Mouse (Mus musculus): ENCODE results near the gene C2cd2.
"Not testable (repeated sequence)": the region's sequence is repeated elsewhere in the genome, so short reads cannot be mapped to it uniquely, and the experiment has no call there.

Gene C2cd2

DNA sequence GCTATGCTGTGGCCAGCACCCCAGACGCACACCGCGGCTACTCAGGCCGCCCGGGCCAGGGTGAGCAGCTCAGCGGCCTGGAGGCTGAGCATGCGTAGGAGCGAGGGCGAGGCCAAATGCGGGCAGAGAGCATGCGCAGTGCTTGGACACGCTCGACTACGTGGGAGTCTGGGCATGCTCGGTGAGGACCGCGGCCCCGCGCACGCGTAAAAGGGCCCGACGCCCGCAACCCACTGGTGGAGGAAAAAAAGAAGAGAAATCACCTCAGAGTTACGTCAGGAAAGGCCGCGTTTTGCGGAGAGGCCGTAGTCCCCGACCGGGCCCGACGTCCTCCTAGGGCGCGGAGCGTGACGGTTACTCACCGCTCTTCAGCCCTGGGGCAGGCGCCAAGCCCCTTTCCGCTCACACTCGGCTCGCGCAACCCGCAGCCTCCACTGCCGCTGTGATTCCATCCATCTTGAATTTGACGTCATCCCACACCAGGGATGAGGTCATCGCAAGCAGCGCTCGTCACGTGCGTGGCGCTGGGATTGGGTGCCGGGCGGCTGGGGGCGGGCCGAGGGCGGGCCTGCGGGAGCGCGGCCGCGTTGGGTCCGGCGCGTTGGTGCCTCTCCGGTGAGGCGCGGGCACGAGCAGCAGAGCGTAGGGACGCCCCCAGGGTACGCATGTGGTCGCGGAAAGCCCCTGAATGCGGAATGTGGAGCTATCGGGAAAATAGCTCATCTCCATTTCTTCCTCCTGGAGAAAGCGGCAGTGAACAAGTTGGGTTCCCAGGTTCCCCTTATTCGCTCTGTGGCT, at the start of gene C2cd2, which contains the start of gene Zbtb21:
C2cd2 (minus strand) TSS at position 448 of the 798 bp plus-strand sequence.
Zbtb21 (minus strand) TSS at position 472 of the 798 bp plus-strand sequence.
- DNase-seq: peak; percentile 98 to 99

DNA sequence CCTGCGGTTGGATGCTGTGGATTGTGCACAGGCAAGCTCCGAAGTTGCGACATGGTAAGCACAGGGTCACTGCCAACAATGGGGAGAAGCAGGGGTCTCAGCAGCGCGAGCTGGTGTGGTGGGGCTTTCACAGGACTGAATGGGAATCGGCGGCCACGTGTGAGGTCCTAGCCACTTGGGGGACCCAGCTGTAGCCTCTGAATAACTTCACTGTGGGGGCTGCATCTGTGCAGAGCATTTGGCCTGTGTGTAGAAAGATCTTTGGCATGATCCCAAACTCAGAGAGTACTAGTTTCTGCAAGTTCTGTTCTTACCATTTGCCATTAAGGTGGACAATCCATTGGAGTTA, 35.0 kb upstream of the C2cd2 start:
- not testable (repeated sequence) for DNase-seq

DNA sequence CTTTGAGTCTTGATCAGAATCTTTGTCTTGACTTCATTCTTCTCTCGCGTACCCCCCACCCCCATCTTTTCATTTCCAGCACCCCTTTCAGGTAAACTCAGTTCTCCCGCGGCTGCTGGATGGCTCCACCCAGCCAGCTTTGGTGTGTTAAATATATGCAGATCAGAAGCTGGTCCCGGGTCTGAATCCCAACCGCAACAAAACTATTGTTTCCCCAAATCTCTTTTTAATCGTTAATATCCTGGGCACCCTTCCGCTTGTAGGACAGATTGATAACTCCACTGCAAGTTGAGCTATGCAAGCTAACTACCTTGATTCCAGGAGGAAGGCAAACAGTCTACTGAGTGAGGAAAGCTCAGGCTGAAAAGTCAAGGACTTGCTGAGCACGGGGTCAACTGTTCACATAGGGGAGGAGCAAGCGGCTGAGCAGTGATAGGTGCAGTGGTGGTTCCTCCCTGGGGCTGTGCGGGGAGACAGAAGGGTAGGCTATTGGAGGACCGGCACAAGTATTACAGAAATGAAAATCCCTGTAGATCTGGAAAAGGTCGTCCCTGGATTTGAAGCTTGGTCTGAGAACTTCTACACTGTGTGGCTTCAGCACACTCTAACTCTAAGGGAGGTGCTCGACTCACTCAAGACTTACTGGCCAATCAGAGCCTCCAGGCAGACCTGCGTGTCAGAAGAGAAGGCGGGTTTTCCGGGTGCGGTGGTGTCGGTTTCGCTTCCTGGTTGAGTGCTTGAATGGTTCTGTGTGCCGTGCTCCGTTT, 34.4 kb upstream of the C2cd2 start, which contains the start of gene B230307C23Rik:
B230307C23Rik (plus strand) TSS at position 700 of the 767 bp plus-strand sequence.
- peak; percentile 87 to 91 for DNase-seq

DNA sequence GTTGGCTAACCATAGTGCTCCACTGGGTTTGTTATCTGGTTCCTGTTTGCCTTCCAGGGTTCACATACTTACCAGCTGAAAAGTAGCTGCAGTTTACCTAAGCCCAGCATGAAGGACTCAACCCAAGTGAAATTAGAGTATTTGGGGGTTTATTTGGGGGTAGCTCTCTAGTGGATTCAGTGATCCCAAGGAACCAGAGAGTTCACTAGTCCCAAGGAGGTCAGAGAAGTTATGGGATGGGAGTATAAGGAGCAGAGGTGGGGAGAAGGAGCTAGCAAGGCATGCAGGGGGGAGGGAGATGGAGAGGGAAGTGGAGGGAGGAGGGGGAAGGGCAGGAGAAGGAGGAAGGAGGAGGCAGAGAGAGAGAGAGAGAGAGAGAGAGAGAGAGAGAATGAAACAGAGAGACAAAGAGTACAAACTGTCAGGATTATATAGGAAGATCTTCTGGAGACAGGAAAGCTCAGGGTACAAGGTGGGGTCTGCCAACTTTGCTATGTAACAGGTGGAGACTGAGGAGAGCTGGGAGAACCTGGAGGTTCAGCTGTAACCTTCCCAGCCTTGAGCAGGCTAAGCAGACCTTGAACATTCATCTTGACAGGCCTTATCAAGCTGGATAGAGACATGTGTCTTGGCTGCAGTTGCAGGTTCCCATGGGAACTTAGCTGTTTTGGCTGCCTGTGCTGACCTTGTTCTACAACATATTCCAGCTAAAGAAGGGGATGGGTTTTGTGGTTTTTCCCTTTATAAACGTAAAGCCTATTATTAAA, 33.6 kb upstream of the C2cd2 start:
- DNase-seq: peak in 1 of 2 experiments; percentile 20

DNA sequence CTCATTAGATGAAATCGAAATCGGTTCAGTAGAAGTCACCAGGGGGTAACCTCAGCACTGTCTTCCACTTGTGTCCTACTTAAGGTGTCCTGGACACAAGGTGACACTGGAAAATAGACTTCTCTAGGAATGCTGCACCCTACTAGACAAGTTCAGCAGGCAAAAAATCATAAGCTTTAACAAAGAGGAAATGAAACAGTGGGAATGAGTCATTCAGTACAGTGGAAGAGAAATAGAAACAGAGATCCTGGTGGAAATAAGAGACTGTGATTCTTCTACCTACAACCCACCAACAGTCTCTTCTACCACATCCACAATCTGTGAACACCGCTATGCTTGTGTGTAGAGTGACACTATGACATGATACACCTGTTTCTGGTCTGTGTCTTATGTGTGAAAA, 30.1 kb upstream of the C2cd2 start:
- not testable (repeated sequence) for DNase-seq

DNA sequence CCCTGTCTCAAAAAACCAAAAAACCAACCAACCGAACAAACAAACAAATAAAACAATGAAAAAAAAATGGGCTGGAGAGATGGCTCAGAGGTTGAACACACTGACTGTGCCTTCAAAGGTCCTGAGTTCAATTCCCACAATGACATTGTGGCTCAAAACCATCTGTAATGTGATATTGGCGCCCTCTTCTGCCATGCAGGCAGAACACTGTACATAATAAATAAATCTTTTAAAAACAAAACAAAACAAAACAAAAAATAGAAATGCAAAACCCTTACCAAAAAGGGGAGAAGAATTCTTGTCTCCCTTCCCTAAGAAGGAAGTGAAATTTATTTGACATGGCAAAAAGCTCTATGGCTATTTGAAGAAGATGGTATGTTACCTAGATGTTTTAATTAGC, 29.1 kb upstream of the C2cd2 start:
- DNase-seq: no peak

DNA sequence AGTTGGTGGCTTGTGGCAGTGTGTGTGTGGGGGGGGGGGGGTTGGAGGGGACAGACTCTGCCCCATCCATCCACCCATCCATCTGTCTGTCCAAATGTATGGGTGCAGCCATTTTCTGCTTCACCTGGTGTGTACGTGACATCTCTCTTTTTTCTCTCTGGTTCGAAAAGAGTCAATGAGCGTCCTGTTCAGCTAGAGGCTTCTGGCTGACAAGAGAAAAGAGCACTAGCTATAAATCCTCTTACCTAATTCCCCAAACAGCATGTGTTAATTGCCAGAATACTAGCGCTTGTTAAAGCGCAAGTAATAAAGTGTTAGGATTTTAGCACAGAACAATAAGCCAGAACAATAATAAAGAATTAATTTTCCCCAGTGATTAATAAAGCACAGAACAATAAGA, 22.2 kb upstream of the C2cd2 start:
- DNase-seq: no peak

DNA sequence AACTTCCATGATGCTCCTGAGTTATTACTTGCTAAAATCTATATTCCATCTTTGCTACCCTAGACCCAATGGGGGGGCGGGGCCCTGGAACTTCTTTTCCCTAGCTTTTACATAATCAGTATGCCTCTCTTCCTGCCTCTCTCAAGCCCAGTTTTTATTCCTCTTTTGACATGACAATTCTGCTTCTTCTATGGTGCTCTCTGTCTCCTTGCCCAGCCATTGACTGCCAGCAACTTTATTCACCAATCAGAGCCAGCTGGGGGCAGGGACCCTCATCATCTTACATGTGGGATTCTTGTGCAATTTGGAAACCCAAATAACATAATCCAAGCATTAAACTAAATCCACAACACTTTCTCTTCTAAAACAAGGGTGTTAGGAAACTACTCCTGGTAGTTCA, 19.0 kb upstream of the C2cd2 start:
- no peak for DNase-seq

DNA sequence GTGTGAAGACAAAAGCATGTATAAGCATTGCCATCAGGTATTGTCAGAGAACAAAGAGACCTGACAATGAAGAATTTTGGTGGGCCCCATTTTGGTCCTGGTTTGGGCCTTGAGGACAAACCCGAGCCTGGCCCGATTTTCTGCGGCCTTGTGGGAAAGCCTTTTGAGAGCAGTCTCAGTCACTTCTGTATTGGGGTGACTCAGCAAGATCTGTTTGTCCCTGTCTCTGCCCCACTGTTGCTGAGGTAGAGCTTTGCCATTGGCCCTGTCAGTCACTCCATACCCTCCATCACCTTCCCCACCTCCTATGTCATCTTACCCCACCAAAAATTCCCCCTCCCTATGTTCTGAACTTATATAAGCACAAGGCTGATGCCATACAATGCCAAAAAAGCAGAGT, 15.3 kb upstream of the C2cd2 start:
- DNase-seq: no peak

DNA sequence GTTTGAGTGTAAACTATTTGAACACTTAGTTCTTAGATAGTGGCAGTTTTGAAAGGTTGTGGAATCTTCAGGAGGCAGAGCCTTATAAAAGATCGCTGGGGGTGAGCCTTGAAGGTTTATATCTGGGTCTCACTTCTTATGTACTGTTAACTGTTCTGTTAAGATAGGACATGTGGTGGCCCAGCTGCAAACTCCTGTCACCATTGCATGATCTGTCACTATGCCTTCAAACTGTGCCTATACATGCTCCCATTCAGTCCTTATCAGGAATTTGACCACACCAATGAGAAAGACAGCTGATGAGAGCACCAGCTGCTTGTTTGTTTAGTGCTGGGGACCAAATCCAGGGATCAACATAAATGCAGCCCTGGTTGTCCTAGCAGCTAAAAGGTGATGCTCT, 14.9 kb upstream of the C2cd2 start:
- DNase-seq: no peak

DNA sequence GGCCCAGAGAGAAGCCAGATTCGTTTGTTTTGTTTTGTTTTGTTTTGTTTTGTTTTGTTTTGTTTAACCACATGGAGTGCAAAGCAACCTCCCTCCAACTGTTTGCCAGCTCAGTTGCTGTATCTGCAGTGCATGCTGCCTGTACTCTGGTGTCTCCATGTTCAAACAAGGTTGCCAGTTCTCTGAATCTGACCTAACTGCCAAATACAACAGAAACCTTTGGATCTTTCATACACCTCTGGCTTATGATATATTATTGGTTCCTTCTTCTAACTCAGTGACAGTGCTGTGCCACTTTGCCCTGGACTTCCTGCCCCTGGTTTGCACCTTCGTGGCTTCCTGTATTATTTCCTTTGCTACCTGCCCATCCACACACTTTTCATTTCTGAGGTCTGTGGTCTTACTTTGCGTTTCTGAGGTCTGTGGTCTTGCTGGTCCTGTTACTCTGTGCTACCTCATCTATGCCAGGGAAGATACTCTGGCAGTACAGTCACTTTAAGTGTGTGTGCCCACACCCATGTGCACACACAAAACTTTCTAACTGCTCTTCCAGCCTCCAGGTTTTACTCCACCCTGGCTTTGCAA, 1.6 kb upstream of the C2cd2 start:
- no peak for DNase-seq

DNA sequence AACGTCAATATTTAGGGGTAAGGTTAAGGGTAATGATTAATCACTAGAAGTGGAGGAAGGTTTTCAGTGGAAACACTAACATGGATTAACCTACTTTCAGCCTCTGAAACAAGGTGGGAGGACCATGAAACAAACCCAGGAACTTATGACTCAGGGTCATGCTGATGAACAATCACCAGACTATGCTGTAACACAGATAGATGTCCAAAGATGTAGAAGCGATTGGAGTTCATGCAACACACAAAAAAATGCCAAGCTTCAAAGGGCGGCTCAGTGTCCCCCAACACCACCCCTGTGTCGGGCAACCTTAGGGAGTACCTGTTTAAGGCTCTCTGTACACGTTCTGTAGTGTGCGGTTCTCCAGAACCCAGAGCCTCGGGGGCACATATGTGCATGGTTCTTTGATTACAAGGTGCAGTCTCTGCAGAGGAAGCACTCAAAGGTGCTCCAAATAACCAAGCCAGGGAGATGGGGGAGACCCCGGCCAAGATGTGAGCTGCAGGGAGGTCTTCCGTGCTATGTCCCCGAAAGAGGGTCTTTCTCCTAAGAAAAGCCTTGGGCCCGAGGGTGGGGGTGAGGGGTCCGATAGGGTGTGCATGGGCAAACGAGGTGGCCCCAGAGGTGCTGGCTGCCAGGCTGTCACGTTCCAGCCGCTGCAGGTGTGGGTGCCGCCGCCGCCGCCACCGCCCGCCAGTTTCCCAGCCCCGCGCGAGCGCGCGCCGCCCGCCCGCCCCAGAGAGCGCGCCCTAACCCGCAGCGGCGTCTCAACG, 832 bp downstream of the C2cd2 start:
- DNase-seq: no peak

DNA sequence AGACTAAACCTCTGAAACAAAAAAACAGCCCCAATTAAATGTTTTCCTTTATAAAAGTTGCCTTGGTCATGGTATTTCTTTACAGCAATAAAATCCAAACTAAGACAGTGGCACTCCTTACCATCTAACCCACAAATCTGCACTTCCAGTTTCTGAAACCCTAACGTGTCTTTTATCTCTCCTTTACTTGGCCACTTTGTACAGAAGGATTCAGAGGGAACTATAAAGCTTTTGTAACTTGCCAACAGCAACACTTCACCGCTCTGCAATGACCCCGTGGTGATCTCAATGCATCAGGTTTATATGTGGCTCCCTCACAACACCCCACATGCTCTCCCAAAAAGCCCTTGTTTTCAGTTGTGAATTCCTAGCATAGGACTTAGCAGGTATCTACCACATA, 2.0 kb downstream of the C2cd2 start:
- DNase-seq: no peak

DNA sequence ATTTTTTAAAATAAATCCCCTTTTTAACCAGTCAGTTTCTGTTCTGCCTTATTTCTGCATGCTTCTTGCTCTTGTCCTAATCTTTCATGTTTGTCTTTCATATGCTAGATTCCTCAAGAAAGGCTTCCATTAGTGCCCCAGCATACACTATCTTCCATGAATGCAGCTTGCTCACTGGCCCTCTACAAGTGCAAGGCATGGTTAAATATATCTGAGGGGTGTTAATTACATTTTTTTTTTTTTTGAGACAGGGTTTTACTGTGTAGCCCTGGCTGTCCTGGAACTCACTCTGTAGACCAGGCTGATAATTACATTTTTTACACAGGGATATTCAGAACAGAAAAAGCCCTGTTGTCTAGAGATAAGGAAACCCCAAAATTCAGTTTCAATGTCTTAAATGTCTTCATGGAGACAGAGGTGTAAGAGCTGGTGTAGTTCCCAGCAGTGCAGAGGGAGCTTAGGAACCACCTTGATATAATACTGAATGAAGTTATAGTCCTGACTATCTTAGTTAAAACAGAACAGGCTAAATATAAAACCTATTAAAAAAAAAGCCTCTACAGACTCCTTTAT, 3.9 kb downstream of the C2cd2 start:
- DNase-seq: no peak

DNA sequence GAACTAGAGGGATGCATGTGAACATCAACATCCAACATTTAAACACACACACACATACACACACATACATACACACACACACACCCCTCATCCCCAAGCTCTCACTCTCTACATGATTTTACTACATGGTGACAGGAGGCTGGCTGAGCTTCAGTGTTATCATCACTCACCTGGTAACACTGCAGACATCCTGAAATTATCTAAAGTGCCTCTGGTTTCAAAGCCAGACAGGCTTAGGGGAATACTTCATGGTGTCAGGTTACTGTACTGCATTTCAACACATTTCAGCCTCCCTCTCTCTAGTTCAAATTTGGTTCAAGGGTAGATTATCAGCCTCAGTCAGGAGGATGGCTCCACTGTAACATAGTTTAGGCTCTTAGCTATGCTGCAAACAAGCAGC, 4.8 kb downstream of the C2cd2 start:
- DNase-seq: no peak

DNA sequence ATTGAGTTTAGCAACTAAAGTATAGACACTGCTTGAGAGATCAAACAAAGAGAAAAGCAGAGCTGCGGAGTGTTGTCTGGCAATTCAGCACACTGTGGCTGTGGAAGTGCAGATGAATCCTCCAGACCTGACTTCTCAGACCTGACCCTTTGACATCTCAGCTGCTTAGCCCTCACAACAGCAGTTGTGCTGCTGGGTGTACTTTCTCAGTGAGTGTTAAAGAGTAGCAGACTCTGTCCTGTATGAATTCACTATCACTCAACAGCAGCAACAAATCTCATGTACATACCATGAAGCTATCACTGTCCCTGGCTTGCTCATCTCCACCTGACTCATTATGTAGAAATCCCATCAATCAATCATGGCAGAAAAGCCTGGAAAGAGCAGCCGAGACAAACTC, 6.4 kb downstream of the C2cd2 start:
- no peak for DNase-seq

DNA sequence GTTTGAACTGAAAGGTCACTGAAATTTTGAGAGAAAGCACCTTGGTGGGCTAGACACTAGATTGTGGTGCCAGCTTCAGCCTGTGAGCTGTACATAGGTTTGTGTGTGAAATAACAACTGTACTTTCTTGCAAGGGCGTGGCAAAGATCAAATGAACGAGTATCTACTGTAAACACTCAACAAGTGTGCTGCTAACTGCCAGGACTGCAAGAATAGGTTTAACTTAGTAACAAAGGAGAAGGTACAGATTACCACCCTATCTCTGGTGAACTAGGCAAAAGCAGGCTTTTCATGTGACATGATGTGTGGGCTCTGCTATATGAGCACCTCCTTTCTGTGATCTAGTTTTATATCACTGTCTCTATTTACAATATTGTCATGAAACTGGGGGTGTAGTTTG, 9.1 kb downstream of the C2cd2 start:
- no peak for DNase-seq

DNA sequence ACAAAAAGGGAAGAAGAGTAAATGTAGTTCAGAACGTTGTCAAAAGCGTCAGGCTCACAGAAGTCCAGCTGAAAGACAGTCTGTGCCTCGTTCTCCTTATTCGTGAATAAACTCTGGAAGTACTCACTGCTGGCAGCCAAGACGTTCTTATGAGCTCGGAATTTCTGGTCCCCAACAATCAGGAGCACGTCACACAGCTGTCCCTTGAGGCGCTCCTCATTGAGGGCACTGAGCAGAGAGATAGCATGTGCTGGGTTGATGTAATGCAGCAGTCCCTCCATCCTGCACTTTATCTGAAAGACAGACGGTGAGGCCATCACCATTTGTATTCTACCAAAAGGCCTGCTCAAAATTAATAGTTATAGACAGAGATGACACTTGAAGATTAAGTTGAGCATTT, 9.6 kb downstream of the C2cd2 start:
- no peak for DNase-seq

DNA sequence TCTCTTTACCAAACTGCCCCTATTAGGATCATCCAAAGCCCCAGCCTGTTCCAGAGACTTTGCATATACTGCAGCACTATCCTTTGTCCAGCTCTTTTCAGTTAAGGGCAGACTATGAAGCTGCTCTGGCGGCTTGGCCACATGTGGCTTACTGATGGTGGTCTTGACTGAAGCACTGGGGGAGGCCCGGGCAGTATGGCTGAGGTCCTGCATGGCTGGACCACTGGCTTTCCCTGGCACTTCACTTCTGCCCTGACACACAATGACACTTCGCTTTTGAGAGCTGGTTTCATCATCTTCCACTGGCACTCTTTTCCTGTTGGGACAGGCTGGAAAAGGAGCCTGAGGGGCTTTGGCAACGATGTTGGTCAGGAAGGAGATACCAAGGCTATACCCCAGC, 10.0 kb downstream of the C2cd2 start:
- DNase-seq: no peak

DNA sequence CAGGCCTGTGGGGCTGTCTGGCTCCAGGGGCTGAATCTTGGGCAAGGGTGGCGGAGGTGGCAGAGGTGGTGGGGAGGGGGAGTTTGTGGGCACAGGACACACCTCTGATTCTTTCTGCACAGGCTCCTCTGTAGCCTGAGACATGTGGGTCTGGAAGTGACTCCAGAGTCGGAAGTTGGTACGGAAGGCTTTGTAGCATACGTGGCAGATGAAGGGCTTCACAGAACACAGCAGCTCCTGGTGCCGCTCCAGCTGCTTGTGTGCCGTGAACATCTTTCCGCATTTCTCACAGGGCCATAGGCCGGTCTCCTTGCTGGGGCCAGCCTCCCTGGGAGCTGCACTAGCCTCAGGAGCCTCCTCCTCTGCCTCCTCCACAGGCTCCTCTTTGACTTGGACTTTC, 12.3 kb downstream of the C2cd2 start:
- DNase-seq: no peak

DNA sequence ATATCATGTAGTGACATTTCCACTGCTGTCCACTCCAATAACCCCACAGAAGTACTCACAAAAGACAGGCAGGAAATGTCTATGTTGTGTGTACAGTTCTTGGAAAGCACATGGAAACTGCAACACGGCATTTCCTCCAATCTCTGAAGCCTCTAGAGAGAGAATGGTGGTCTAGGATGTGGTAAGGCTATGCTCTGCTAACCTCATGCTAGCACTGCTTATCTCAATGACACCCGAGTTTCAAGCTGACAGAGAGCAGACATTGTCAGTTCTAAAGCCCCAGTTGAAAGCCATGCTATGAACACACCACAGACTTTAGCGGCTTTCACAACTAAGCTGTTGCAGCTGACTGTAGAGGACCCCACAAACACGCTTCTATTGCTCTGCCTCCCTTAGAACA, 13.6 kb downstream of the C2cd2 start:
- no peak for DNase-seq

DNA sequence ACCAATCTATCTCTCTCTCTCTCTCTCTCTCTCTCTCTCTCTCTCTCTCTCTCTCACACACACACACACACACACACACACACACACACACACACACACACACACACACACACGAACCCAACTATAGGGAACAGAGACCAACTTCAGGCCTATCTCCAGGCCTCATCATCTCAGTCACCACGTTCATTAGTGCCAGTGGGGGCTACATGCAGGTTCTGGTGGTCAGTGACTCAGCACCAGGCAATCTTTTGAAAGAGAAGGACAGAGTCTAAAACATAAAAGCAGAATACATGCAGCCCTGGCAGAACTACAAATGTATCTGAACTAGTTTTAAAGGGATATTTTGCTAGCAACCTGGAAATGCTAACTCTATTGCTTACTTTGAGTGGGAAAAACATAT, 15.4 kb downstream of the C2cd2 start:
- not testable (repeated sequence) for DNase-seq

All from kidney, postnatal 4 days (tissue).